Mouse (Mus musculus) stomach, adult 2 months (tissue): ENCODE results near the gene Sim1. TPM values are rescaled to one million over a fixed set of nuclear protein-coding genes. Genes with fewer than 3 reads are reported as not detected.

ENCODE experiments used
- polyA plus RNA-seq: library from polyadenylated mRNA; depleted of rRNA; stranded (reverse); fragments of >200 nt; gene quantifications from 2 replicates; pipeline ENCODE4 v1.2.3, GENCODE M21; 2012; rRNA removed

Sim1 gene
- 0.02 TPM in 1 of 2 replicates, not detected in the other for polyA plus RNA-seq

DNA sequence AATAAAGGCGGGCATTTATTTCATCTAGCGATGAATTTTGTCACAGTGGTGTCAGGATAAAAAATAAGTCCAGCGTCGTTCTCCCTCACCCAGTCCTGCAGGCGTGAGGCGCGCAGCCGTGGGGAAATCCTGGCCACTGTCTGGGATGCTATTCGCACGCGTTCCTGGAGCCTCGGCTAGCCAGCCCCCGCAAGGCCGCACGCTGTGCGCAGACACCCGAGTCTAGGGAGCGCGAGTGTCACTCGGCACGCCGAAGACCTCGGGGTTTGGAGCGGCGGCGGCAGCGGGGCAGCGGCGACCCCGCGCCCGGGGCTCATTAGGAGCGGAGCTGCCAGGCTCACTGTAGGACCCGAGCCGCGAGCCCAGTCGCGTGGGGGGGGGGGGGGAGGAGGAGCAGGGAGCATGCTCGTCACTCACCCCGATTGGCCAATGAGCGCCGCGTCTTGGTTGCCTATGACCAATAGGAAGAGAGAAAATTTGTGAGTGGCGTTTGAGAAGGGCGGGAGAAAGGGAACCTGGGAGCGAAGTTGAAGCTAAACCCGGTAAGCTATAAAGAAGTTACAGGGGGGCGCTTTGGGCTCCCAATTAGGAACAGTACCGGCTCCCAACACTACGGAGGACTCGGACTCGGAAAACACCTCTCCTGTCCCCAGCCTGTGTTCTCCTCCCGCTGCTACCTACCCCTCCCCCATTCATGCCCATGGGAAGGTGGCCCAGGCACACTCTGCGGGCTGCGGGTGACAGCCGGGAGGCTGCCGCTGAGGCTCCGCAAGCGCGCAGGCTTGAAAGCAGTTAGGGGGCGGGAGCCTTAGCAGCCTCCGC is at the start of gene Sim1:
TSS of gene Sim1 (plus strand) at position 585 of the 822 bp plus-strand sequence.

